Mouse (Mus musculus): ENCODE data around the gene Tomm20.

DNA sequence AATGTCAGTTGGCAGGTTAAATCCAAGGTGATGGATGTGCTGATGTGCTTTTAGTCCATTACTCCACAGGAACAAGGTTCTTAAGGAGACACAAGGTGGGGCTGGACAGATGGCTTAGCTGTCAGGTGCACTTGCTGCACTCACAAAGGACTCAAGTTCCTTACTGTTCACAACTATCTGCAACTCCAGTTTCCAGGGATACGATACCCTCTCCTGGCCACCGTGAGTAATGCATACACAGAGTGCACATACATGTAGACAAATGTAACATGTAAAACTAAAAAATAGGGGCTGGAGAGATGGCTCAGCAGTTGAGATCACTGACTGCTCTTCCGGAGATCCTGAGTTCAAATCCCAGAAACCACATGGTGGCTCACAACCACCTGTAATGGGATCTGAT lies 40.3 kb downstream of the Tomm20 start:
- TF ChIP-seq CTCF (IDR thresholded peaks at IDR 0.05; ENCODE audit: insufficient read depth, low read length) (no peak), POLR2A (IDR thresholded peaks at IDR 0.05; ENCODE audit: borderline replicate concordance, extremely low read depth, low read depth, low read length) (no peak)
